Mouse (Mus musculus) gastrocnemius, postnatal 4 days (tissue): ENCODE results near the gene Asb16. TPM values are rescaled to one million over a fixed set of nuclear protein-coding genes. Genes with fewer than 3 reads are reported as not detected.
A peak's percentile ranks its signal among the peaks of the same experiment; 100 is the strongest.
"Not testable (repeated sequence)": the region's sequence is repeated elsewhere in the genome, so short reads cannot be mapped to it uniquely, and the experiment has no call there.

Experiments
- DNase-seq, 2 experiments: peaks; one replicate each; pipeline ENCODE4 v3.0.0; 2021 to 2022; ENCODE audit warnings: low spot score in 2 of 2, mixed read lengths in 2 of 2
- total RNA-seq, 2 experiments: library from RNA; stranded (reverse); gene quantifications; 2 replicates each; pipeline ENCODE4 v1.2.3; 2021

The Asb16 gene
- total RNA-seq, 2 experiments from 2014 or later, result 25.7 to 31.1 TPM

DNA sequence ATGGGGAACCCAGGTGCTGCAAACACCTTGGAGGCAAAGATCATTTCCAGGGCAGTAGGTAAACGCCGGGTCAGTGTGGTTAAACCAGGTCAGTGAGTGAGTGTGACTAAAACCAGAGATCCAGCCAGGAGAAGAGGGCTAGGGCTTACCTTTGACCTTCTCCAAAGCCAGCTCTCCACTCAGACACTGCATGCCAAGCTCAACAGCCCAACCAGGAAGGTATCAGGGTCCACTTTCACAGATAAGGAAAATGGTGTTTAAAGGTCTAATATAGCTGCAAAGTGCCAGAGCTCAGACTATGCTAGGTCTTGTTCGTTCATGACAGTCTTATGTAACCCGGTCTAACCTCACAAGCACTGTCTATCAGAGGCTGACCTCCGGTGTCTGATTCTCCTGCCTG lies 27.3 kb upstream of the Asb16 start:
- no peak for DNase-seq

DNA sequence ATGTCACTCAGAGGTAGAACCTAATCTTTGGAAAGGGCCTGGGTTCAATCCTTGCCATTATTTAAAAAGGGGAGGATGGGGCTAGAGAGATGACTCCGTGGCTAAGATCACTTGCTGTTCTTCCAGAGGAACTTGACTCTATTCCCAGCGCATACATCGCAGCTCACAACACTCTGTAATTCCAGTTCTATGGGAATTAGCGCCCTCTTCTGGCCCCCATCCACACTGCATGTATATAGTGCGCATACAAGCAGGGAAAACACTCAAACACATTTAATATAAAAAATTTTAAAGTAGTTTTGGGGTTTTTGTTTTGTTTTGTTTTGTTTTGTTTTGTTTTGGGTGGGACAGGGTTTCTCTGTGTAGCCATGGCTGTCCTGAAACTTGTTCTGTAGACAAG lies 26.7 kb upstream of the Asb16 start:
- no peak for DNase-seq

DNA sequence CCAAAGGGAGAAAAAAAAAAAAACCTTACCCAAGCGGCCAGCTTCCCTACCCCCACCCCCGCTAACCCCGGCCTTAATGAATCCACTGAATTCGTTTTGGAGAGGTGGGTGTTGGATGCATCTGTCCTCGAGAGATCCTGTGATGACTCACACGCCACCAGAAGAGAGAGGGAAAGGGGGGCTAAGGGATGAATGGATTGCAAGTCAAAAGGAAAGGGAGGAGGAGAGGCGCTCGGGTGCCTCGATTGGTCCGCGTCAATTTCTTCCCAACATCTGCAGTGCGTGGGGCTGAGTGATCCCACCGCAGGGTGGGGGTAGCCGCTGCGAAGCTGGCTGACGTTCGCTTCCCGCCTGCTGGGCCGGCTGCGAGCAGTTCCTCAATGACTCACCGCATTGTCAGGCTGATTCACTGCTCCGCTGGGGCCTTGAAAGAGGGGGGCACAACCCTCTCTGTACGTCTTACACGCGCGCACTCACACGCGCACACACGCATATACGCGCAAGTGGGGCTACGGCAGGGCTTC lies 23.6 kb upstream of the Asb16 start:
- peak; percentile 50 to 66 for DNase-seq

DNA sequence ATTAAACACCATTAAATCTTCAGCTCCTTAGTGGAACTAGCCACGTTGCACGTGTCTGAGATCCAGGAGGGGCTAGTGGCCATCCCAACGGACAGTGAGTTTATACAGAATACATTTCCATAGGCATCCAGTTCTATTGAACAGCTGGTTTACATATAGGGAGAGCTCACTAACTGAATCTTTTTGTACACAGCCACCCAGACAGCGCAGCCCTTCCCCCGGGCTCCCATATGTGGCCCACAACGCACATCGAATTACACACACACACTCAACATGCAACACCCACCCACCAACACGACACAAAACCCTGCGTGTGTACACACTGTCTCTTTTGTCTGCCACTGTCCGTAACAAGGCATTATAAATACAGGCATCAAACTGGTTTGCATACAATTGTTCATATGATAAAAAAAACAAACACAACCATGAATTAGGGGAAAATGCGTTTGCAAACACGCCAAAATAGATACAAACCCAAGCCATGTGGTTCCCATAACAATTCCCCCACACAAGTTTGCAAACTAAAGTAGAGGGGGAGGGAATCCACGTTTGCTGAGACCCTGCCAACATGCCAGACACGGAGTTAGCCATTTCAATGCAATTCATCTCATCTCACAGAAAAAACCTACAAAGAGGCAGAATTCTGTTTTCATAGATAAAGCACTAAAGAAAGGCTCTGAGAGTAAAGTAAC lies 22.8 kb upstream of the Asb16 start:
- DNase-seq, result no peak

DNA sequence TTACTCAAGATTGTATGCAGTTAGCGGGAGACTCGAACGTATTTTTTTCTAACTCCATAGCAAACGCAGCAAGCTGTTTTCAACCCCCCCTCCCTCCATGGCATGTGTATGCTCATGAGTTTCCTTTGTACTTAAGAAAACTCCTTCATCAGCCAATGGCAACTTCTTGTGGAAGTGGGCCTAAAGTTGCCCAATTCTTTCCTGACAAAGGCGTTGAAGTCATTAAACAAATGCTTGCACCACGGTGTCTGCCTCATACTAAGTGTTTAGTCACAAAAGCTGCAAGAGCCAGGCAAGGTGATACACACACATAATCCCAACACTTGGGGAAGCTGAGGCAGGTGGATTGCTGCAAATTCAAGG lies 22.3 kb upstream of the Asb16 start:
- no peak for DNase-seq

DNA sequence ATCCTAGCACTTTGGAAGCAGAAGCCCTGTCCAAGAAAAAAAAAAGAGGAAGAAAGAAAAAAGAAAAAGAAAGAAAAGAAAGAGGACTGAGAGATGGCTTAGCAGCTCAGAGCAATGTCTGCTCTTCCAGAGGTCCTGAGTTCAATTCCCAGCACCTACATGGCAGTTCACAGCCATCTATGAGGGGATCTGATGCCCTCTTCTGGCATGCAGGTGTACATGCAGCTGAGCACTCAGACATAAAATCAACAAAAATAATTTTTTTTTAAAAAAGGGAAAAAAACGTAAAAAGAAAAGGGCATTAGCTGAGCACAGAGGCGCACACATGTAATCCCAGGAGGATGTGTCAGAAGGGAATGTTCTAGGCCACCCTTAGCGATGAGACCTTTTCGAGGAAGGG lies 21.7 kb upstream of the Asb16 start:
- DNase-seq, result no peak

DNA sequence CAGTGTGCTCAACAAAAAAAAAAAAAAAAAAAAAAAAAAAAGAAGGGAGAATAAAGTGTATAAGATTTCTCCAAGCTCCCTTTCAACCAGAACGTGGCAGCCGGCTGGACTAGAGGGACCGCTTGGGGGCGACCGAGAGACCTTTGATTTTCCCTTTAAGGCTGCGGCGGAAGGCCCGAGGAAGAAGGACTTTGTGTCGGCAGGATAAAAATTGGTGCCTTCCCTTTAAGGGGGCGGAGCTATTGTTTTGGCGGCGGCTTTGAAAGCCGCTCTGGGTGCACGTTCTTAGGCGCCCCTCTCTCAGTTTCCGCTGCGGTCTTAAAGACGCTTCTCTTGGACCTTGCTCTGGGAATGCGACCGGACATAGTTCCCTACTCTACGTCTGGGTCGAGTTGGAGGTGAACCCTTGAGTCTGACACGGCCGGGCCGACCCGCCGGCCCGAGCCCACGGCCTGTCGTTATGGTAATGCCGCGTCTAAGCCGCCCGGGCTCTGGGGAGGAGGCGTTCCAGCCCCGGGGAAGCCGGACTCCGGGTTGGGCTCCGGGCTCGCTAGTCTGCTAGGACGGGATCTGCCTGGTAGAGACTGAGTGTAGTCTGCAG lies 19.8 kb upstream of the Asb16 start, which contains the start of gene BC030867:
BC030867 (plus strand) TSS at position 253 of the 601 bp plus-strand sequence.
- peak; percentile 83 to 92 for DNase-seq

DNA sequence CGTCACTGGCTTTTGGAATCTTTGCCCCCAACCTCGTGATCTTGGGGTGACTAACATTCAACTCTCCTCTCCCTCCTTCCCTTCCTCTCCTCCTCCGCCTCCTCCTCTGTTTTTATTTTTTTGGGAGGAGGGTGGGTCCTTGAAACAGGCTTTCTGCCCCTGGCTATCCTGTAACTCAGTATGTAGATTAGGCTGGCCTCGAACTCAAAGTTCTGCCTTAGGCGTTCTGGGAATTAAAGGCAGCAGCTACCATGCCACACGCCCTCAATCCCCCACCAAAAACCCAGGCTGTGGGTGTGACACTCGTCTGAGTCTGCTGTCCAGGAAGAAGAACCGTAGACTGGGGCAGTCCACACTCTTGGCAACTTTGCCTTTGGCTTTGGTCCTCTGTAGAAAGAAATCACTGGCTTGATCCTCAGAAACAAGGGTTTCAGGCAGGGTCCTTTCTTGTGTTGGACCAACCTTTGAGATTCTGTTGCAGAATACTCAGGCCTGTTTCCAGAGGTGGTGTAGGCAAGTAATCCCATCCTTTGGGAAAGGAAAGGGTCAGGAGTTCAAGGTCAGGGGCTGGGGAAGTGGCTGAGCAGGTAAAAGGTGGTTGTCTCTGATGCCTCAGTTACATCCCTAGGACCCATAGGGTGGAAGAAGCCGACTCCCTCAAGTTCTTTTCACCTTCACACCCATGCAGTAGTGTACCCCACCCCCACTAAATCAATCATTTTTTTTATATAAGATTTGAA lies 19.0 kb upstream of the Asb16 start:
- no peak for DNase-seq

DNA sequence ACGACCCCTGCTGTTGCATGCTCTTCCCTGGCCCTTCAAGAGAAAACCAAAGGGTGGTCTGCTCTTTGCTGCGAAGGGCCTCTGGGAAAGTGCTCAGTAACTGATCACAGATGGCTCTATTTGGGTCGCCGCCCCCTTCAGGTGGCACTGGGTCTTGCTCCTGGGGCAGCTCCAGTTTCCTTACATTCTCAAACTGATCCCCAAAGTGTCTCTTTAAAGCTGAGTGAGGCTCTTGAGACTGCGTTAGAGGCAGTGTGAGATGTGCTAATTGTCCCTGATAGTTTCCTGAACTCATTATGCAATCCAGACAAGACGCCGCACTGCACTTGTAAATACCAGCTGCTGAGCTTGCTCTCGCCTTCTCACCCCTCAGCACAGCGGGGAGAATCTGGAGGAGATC lies 11.0 kb upstream of the Asb16 start:
- no peak for DNase-seq

DNA sequence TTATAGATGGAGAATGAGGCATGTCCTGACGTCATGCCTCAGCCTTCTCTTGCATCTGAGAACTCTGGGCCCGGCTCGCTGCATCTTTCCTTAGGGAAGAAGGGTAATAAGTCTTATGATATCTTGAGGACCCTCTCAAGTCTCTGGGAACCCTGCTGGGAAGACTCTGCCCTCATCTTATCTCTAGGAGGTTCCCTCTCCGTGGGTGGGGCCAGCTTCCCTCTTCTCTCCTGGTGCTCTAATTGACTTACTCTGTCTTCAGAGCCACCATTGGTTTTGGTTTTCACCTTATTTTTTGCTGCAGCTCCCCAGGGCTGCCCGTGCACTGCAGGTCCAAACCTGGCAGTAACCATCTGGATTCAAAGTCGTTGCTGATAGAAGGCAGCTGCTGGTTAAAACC lies 10.4 kb upstream of the Asb16 start:
- DNase-seq, result no peak

DNA sequence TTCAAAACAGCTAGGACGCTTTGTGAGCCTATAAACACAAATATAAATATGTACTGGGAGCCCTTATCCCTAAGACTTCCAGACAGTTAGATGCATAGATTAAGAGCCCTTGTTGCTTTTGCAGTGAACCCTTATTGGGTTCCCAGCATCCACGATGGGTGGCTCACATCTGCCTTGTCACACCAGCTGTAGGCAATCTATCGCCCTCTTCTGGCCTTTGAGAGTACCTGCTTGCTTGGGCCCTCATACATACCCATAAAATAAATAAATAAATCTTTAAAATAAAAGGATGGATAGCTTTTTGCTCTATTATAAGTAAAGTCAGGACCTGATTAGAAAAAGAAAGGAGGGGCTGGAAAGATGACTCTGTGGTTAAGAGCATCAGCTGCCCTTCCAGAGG lies 10.0 kb upstream of the Asb16 start:
- DNase-seq, result no peak

DNA sequence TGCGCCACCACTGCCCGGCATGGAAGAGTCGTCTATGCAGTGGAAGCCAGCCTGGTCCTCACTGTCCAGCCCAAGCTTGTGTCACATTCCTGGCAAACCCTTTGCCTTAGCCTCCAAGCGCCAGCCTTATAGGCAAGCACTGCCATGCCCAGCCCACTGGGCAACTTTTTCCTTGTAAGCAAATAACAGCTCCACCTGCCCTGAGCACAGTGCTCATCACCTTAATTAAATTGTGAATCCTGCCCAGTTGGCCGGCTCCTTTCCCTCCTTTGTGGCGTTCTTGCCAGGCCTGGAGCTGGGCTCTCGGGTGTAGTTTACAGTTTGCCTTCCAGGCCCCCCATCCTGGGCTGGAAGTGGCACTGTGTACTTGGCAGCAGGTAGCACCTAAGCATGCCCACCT lies 5.3 kb upstream of the Asb16 start:
- DNase-seq, result no peak

DNA sequence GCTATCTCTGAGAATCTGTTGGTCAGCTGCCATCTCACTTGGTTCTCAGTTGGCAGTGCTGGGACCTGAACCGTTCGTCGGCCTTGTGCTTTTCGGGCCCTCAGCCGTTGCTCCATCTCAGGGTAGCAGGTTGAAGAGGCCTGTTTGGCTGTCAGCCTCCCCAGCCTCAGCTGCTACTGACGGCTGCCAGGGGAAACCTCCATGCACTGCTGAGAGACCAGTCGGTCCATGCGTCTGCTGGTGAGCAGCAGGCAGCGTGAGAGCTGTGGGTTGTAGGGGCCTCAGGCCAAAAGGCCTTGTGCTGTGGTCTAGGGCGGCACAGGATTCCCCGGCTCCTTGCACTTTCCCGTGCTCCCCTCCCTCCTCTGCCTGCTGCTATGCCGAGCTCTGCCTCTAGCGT lies 2.7 kb upstream of the Asb16 start:
- no peak for DNase-seq

DNA sequence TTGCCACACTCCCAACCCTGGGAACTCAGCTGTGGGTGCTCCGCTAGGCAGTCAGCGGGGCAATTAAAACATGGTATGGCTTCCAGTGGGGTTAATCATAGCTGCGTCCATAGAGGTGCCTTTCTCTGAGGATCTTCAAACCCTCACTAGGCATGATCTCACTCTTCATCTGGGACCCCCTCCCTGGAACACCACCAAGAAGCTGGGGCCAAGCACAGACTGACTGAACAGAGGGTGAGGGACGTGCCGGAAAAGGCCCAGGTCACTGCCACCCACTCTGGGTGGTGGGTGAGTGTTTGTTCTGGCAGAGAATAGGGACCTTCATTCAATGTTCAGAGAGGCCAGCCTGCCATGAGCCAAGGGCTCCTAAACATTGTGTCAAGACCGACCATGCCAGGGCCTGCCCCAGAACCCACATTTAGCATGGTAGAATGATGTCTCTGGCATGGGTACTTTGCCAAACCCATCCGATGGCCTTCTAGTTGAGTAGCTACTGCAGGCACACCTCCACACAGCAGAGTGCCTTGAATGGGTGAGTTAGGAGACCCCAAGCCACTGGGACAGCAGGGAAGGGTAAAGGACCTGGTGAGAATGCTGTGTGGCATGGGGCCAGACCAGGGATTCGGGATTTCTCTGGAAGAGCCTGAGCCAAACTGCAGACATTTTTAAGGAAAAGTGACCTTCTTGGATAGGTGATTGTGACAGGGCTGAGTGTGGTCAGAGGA lies 1.8 kb upstream of the Asb16 start:
- no peak for DNase-seq

DNA sequence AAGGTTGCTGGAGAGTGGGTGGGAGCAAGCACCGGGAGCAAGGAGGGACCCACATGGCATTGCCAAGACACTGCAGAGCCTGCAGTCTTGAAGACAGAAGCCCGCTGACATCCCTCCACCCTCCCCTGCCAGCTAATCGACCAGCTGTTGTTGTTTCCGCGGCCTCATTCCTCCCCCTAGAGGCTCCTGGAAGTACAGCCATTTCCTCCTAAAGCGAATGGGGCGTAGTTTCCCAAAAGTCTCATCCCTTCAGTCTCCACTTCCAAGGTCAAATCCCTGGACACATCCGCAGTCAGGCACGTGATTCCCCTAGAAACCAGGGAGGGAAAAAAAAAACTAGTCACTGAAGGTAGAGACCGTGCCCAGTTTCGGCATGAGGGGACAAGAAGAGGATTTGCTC lies 1.1 kb upstream of the Asb16 start:
- peak; percentile 59 to 77 for DNase-seq

DNA sequence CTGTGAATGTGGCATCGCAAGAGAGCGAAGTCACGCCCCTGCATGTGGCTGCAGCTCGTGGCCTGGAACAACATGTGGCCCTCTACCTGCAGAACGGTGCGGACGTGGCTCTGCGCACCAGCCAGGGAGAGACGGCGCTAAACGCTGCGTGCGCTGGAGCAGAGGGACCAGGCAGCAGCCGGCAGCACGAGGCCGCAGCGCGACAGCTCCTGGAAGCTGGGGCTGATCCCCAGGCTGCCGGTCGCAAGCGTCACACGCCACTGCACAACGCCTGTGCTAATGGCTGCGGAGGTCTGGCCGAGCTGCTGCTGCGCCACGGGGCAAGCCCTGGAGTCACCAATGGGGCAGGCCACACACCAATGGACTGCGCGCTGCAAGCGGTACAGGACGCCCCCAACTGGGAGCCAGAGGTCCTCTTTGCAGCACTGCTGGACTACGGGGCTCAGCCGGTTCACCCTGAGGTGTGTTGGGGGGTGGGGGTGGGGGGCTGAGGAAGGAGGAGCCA lies 7.9 kb downstream of the Asb16 start:
- DNase-seq, result no peak

DNA sequence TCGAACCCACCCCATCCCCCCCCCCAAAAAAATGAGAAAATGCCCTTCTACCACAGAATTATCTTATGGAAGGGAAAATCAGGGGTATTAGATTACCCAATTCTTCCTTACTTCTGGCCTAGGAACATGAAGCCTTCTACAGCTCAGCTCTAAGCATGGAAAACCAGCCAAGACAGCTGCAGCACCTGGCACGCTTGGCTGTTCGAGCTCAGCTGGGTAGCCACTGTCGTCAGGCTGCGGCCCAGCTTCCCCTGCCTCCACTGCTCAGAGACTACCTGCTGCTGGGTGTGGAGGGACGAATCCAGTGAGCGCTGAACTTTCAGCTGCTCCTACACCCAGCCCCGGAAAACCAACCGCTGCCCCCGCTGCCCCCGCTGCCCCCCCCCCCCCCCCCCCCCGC lies 9.2 kb downstream of the Asb16 start:
- no peak for DNase-seq

DNA sequence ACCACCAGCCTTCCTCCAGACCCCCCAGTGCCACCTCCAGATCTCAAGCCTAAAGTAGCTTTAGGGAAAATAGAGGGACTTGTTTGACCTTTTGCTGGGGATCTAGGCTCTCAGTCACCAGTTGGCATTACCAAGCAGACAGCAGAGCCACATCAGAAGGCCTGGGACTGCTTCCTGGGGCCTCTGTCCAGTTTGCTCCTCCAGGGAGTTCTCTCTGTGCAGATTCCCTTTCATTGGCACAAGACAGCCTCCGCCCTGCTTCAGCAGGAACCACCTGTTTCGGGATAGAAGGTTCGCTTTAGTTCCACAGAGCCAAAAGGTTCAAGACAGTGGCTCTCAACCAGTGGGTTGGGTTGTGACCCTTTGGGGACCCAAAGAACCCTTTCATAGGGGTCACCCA lies 11.1 kb downstream of the Asb16 start:
- no peak for DNase-seq

DNA sequence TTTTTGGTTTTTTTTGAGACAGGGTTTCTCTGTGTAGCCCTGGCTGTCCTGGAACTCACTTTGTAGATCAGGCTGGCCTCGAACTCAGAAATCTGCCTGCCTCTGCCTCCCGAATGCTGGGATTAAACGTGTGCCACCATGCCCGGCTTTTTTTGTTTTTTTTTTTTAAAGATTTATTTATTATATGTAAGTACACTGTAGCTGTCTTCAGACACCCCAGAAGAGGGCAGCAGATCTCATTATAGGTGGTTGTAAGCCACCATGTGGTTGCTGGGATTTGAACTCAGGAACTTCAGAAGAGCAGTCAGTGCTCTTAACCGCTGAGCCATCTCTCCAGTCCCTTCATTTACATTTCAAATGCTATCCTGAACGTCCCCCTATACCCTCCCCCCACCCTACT lies 11.7 kb downstream of the Asb16 start:
- not testable (repeated sequence) for DNase-seq

DNA sequence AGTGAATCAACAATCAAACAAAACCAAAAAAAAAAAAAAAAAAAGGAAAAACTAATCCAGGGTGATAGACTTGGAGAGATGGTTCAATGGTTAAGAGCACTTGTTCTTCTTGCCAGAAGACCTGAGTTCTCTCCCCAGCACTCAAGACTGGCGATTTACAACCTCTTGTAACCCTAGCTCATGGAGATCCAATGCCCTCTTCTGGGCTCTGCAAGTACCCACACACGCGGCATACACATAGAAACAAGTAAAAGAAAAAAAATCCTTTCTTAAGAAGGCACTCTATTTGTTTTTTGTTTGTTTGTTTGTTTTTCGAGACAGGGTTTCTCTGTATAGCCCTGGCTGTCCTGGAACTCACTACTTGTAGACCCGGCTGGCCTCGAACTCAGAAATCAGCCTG lies 15.4 kb downstream of the Asb16 start:
- no peak for DNase-seq

DNA sequence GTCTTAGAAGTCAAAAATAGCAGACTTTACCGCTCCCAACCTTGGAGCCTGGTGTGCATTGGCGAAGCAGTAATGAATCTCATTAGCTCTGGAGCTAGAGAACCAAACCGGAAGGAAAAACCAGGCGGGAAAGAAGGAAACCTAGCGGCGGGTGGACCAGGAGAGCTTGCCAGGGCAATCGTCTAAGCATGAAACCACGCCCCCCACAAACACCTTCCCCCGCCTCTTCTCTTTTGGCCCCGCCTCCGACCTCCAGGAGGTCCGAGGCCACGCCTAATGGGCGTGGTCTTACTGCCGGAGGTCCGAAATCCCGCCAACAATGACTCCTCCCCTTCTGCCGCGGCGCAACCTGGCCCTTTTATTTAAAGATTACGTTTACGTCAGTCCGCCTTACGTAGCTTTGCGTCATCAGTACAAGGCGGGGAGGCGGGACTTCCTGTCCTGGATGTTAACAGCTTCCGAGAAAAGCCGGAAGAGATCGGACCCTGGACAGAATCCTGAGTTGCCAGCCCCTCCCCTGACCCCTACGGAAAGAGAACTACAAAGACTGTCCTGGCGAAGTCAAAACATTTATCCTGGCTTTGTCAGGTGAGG lies 16.1 kb downstream of the Asb16 start, which contains the start of gene Tmub2:
Tmub2 (plus strand) TSS at position 431 of the 594 bp plus-strand sequence.
- DNase-seq, result peak; percentile 77 to 94
